Mouse (Mus musculus): Measurements from ENCODE around the gene Stra6l.

GRCm38 (mm10) chr4:45818814-45819207 is 29.7 kb upstream of the Stra6l start:
- TF ChIP-seq CTCF (IDR thresholded peaks at IDR 0.05; ENCODE audit: extremely low read depth, insufficient read depth, insufficient read length, insufficient replicate concordance) (no peak), POLR2A (IDR thresholded peaks at IDR 0.05; ENCODE audit: low read depth, low read length) (no peak)
